Mouse (Mus musculus) lung, adult 2 months (tissue): ENCODE measurements around the gene Commd3. TPM values are rescaled to one million over a fixed set of nuclear protein-coding genes. Genes with fewer than 3 reads are reported as not detected.

Source experiments
- DNase-seq: peaks from one replicate; pipeline ENCODE4 v3.0.0; 2022
- H3K4me1 ChIP-seq: fragments of 200-500 bp; 2 replicates; pipeline ENCODE4 v1.6.1; 2011; ENCODE audit warnings: low read length; ENCODE audit not compliant: control insufficient read depth, insufficient read depth
- H3K4me3 ChIP-seq: fragments of 200-500 bp; replicated peaks from 2 replicates; pipeline ENCODE3; 2011; ENCODE audit warnings: low read depth, mild to moderate bottlenecking, control low read depth, low read length; ENCODE audit errors: extremely low read depth
- CTCF ChIP-seq: fragments of 200-500 bp; IDR thresholded peaks from 2 replicates; pipeline ENCODE4 v1.5.1; 2011; ENCODE audit warnings: mild to moderate bottlenecking, low read length, control low read depth; ENCODE audit not compliant: insufficient read depth
- POLR2A ChIP-seq: fragments of 200-500 bp; IDR thresholded peaks from 2 replicates; pipeline ENCODE4 v1.6.1; 2011; ENCODE audit warnings: low read depth, mild to moderate bottlenecking, control low read depth, low read length, borderline replicate concordance; ENCODE audit errors: extremely low read depth
- WGBS: fragments of 180-500 bp; shearing (Covaris S2); methylation state at CpG from one replicate; pipeline ENCODE4 v1.1.7; 2018; 5-methylcytosine and 5-hydroxymethylcytosine counted together
- polyA plus RNA-seq: library from polyadenylated mRNA; depleted of rRNA; stranded (reverse); fragments of >200 nt; gene quantifications from 2 replicates; pipeline ENCODE4 v1.2.3, GENCODE M21; 2012

Gene Commd3
- polyA plus RNA-seq, 1 experiment = 38.0 TPM

GRCm38 (mm10) chr2:18692548-18692947 lies 20.4 kb downstream of the Commd3 start:
- WGBS = 20% methylated on average over 1 of the region's 1 CpGs
- no peak for DNase-seq

GRCm38 (mm10) chr2:18693491-18693870 lies 21.3 kb downstream of the Commd3 start:
- peak overlapping the region; percentile 79 for H3K4me3 ChIP-seq
- no peak for DNase-seq

More at GRCm38 (mm10) chr2:18692548-18692947, 20.4 kb downstream of the Commd3 start:
- Histone ChIP-seq H3K4me3 (no peak overlapping the region), H3K4me1 (peaks cover 9% of the 10 kb centered on the region; the same call in 1 of the 2 replicates)
- TF ChIP-seq CTCF (no peak), POLR2A (no peak)

GRCm38 (mm10) chr2:18693871-18694610 lies 21.9 kb downstream of the Commd3 start, which contains the start of gene Spag6:
Gene Spag6, plus strand, starts transcription at chr2:18694032.
- WGBS = 1% methylated on average over 59 of the region's 61 CpGs
- Histone ChIP-seq H3K4me3 (peak within 1 kb of the TSS; percentile 79), H3K4me1 (peaks cover 7% of the 10 kb centered on the region; the same call in 1 of the 2 replicates)
- TF ChIP-seq POLR2A = peak; percentile 79; the same call in 1 of the 2 replicates
- no peak for TF ChIP-seq CTCF
- DNase-seq = peak; percentile 84

More at GRCm38 (mm10) chr2:18693491-18693870, 21.3 kb downstream of the Commd3 start:
- 2% methylated on average over 5 of the region's 5 CpGs for WGBS
- TF ChIP-seq CTCF (no peak), POLR2A (no peak)
- peaks cover 9% of the 10 kb centered on the region; the same call in 1 of the 2 replicates for H3K4me1 ChIP-seq

- peaks cover 5% of the 10 kb centered on the region; the same call in 1 of the 2 replicates for H3K4me1 ChIP-seq
- TF ChIP-seq CTCF (no peak), POLR2A (no peak)
- 3% methylated on average over 20 of the region's 20 CpGs for WGBS
- no peak for DNase-seq
- peak overlapping the region; percentile 79 for H3K4me3 ChIP-seq
These were observed 22.4 kb downstream of the Commd3 start for GRCm38 (mm10) chr2:18694611-18694950.

- Histone ChIP-seq H3K4me1 (peaks cover 5% of the 10 kb centered on the region; the same call in 1 of the 2 replicates), H3K4me3 (no peak overlapping the region)
- no peak for TF ChIP-seq CTCF
- TF ChIP-seq POLR2A = no peak
- WGBS = 30% methylated on average over 8 of the region's 8 CpGs
- no peak for DNase-seq
These were observed 23.0 kb downstream of the Commd3 start for GRCm38 (mm10) chr2:18695163-18695562.

- WGBS = 32% methylated on average over 7 of the region's 7 CpGs
These were observed 23.5 kb downstream of the Commd3 start for GRCm38 (mm10) chr2:18695629-18696150.

GRCm38 (mm10) chr2:18697591-18698244 lies 25.5 kb downstream of the Commd3 start:
- no peak overlapping the region for H3K4me3 ChIP-seq

More at GRCm38 (mm10) chr2:18695629-18696150, 23.5 kb downstream of the Commd3 start:
- H3K4me1 ChIP-seq = peaks cover 5% of the 10 kb centered on the region; the same call in 1 of the 2 replicates
- TF ChIP-seq POLR2A = no peak
- no peak for TF ChIP-seq CTCF
- H3K4me3 ChIP-seq = no peak overlapping the region
- no peak for DNase-seq

GRCm38 (mm10) chr2:18698663-18699385 lies 26.6 kb downstream of the Commd3 start:
- DNase-seq = peak; percentile 36
- TF ChIP-seq POLR2A (no peak), CTCF (no peak)
- WGBS = 3% methylated on average over 56 of the region's 56 CpGs
- H3K4me1 ChIP-seq = 0 out of 2 replicates have a peak, but pooled peaks cover 2% of the 10 kb centered on the region
- no peak overlapping the region for H3K4me3 ChIP-seq

More at GRCm38 (mm10) chr2:18697591-18698244, 25.5 kb downstream of the Commd3 start:
- H3K4me1 ChIP-seq = peaks cover 5% of the 10 kb centered on the region; the same call in 1 of the 2 replicates
- 8% methylated on average over 4 of the region's 4 CpGs for WGBS
- TF ChIP-seq CTCF = no peak
- no peak for TF ChIP-seq POLR2A
- DNase-seq = no peak
